Mouse (Mus musculus) MEL (cell line): Measurements from ENCODE around the gene Fbln2.

ENCODE experiments used
- HCFC1 ChIP-seq: IDR thresholded peaks from 2 replicates; pipeline ENCODE4 v1.6.1; 2012; ENCODE audit warnings: low read depth, mild to moderate bottlenecking, inconsistent platforms, low read length, improper control_type of control experiment, moderate library complexity
- RCOR1 ChIP-seq: IDR thresholded peaks from 2 replicates; pipeline ENCODE4 v1.6.1; 2012; ENCODE audit warnings: low read depth, mild to moderate bottlenecking, inconsistent platforms, low read length, improper control_type of control experiment

GRCm38 (mm10) chr6:91215454-91215853 is 3.2 kb downstream of the Fbln2 start:
- no peak for TF ChIP-seq HCFC1
- TF ChIP-seq RCOR1 = no peak
